Mouse (Mus musculus) forebrain, embryonic 12.5 days (tissue): ENCODE measurements around the gene Cd151. TPM values are rescaled to one million over a fixed set of nuclear protein-coding genes. Genes with fewer than 3 reads are reported as not detected.
A peak's percentile ranks its signal among the peaks of the same experiment; 100 is the strongest.

Source experiments
- ATAC-seq: fragments of 200-750 bp; cut with Nextera tagmentation; 2 replicates; pipeline ENCODE4 v1.8.0; 2017; ENCODE audit warnings: moderate TSS enrichment; ENCODE audit not compliant: low FRiP score
- H3K27ac ChIP-seq: fragments of 300-500 bp; sonication (generic); 2 replicates; pipeline ENCODE4 v1.5.1; 2016; ENCODE audit warnings: mild to moderate bottlenecking
- H3K27me3 ChIP-seq: fragments of 300-500 bp; sonication (generic); 2 replicates; pipeline ENCODE4 v1.6.1; 2016; ENCODE audit warnings: mild to moderate bottlenecking
- H3K36me3 ChIP-seq: fragments of 300-500 bp; sonication (generic); replicated peaks from 2 replicates; pipeline ENCODE4 v1.6.1; 2016; ENCODE audit warnings: mild to moderate bottlenecking
- H3K4me1 ChIP-seq: fragments of 300-500 bp; sonication (generic); 2 replicates; pipeline ENCODE4 v1.6.1; 2016
- H3K4me2 ChIP-seq: fragments of 300-500 bp; sonication (generic); 2 replicates; pipeline ENCODE4 v1.6.1; 2016; ENCODE audit warnings: mild to moderate bottlenecking, moderate library complexity
- H3K4me3 ChIP-seq: fragments of 300-500 bp; sonication (generic); replicated peaks from 2 replicates; pipeline ENCODE4 v1.5.1; 2016; ENCODE audit warnings: mild to moderate bottlenecking
- H3K9ac ChIP-seq: fragments of 300-500 bp; sonication (generic); 2 replicates; pipeline ENCODE4 v1.6.1; 2016; ENCODE audit warnings: mild to moderate bottlenecking
- H3K9me3 ChIP-seq: fragments of 300-500 bp; sonication (generic); 2 replicates; pipeline ENCODE4 v1.6.1; 2016
- WGBS: fragments of 180-500 bp; shearing (Covaris S2); methylation state at CpG from one replicate; pipeline ENCODE4 v1.1.7; 2016; 5-methylcytosine and 5-hydroxymethylcytosine counted together
- polyA plus RNA-seq: library from polyadenylated mRNA; unstranded; fragments of >200 nt; fragmentation: Nextera tagmentation; extraction: Ambion mirVana; gene quantifications from 2 replicates; pipeline ENCODE4 v1.2.1, GENCODE M21; 2016

The Cd151 gene
- polyA plus RNA-seq, 1 experiment from 2014 or later: 18.2 TPM

DNA sequence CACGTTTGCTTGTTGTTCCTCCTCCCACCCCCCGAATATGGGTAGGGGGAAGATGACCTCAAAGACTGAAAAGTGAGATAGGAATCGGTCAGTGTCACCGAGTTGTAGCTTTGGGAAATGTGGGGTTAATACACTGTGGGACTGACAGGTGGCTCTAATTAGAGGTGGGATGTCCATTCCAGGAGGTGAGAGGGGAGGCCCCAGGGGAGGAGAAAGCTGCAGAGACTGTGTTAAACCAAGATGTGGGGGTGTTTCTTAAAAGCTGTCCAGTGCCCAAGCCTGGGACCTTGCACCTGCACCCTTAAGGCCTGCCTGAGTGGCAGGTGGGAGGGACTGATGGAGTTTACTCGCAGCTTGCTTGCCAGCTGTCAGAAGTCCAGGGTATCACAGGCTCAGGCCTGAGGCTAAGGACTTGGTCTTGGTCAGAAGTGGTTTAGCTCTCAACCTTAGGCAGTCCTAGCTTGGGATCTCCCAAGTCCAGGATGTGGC lies 4.8 kb upstream of the Cd151 start:
- peaks cover 30% of the 10 kb centered on the region for H3K4me1 ChIP-seq
- H3K27me3 ChIP-seq: peaks cover 84% of the 10 kb centered on the region
- H3K4me2 ChIP-seq: peak overlapping the region; percentile 58; the same call in 1 of the 2 replicates
- no peak overlapping the region for H3K27ac ChIP-seq
- peak overlapping the region; percentile 38 for H3K4me3 ChIP-seq
- H3K9me3 ChIP-seq: no peaks in the 10 kb centered on the region
- no peak overlapping the region for H3K9ac ChIP-seq
- ATAC-seq: no peak
- 17% methylated on average over 5 of the region's 5 CpGs for WGBS
- peaks cover 12% of the 10 kb centered on the region; the same call in 1 of the 2 replicates for H3K36me3 ChIP-seq

DNA sequence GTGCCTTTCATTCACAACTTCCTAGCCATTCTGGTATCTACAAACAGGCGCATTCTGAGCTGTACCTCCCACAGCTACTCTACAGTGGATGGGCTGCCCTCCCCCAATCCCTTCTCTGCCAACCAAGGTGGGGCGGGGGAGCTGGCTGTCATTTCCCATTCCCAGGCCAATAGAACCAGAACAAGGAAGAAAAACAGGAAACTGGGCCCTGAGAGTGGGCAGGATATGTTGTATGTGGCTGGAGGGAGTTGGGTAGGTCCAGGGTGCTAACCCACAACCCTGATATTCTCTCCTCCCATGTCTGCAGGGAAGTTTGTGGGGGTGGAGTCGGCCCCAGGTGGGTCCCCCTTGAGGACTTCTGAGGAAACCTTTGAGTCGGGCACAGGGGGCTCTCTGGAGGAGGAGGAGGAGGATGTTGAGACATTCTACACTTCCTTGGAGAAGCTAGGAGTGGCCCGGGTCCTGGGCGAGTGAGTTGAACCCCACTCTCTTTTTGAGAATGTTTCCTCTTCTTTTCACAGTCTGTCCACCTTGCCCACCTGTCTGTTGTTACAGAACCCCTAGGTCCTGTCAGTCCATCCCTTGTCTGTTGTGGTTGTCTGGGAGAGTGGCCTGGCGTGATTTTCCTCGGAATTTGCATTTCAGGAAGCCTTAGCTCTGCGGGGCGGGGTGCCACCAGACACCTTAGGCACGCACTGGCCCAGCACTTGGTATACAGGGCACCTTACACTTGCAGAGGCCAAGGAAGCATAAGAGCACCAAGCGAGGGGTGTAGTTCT lies 3.2 kb upstream of the Cd151 start:
- WGBS: 23% methylated on average over 12 of the region's 12 CpGs
- no peak for ATAC-seq
- Histone ChIP-seq H3K27ac (no peak overlapping the region), H3K9ac (no peak overlapping the region), H3K27me3 (peaks cover 79% of the 10 kb centered on the region), H3K9me3 (no peaks in the 10 kb centered on the region), H3K4me2 (0 out of 2 replicates have a peak overlapping the region, but pooled peaks have one; percentile 15), H3K36me3 (peaks cover 7% of the 10 kb centered on the region; the same call in 1 of the 2 replicates), H3K4me3 (peak overlapping the region; percentile 13), H3K4me1 (peaks cover 47% of the 10 kb centered on the region)

DNA sequence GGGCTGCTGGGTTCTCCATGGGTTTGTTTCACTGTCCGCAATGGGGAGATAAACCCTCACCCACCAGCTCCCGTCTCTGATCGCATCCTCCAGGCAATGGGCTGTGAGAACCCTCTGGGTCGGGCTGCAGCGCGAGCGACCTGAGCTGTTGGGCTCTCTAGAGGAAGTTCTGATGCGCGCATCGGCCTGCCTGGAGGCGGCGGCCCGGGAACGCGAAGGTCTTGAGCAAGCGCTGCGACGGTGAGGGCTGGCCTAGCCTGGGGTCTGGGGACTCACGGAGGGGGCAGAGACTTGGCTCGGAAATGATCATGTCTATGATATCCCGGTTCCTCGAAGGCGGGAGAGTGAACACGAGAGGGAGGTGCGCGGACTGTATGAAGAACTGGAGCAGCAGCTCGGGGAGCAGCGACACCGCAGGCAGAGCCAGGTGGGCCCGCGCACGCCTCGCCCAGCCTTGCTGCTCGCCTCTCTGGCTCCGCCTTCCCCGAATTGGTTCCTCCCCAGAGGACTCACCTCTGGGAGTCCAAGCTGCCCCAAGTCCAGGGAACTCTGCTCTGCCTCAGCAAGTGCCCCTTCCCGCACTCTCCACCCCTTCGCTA lies 2.5 kb upstream of the Cd151 start:
- Histone ChIP-seq H3K27me3 (peaks cover 73% of the 10 kb centered on the region), H3K4me2 (peak overlapping the region; percentile 15), H3K36me3 (peaks cover 4% of the 10 kb centered on the region; the same call in 1 of the 2 replicates), H3K27ac (no peak overlapping the region), H3K9me3 (no peaks in the 10 kb centered on the region), H3K4me1 (peaks cover 54% of the 10 kb centered on the region), H3K9ac (0 out of 2 replicates have a peak overlapping the region, but pooled peaks have one; percentile 25), H3K4me3 (peak overlapping the region; percentile 13)
- 2% methylated on average over 38 of the region's 38 CpGs for WGBS
- ATAC-seq: no peak

GRCm38 (mm10) chr7:141465388-141466044 lies 1.7 kb upstream of the Cd151 start:
- 49% methylated on average over 8 of the region's 10 CpGs for WGBS

GRCm38 (mm10) chr7:141466045-141466394 lies 1.2 kb upstream of the Cd151 start:
- Histone ChIP-seq H3K27me3 (peaks cover 59% of the 10 kb centered on the region), H3K4me2 (no peak overlapping the region), H3K36me3 (peaks cover 17% of the 10 kb centered on the region), H3K9ac (no peak overlapping the region), H3K4me3 (no peak overlapping the region), H3K9me3 (no peaks in the 10 kb centered on the region), H3K4me1 (peaks cover 54% of the 10 kb centered on the region), H3K27ac (no peak overlapping the region)
- 77% methylated on average over 7 of the region's 7 CpGs for WGBS
- no peak for ATAC-seq

More at GRCm38 (mm10) chr7:141465388-141466044, 1.7 kb upstream of the Cd151 start:
- no peak overlapping the region for H3K4me3 ChIP-seq
- H3K4me2 ChIP-seq: no peak overlapping the region
- peak overlapping the region; percentile 25; the same call in 1 of the 2 replicates for H3K9ac ChIP-seq
- ATAC-seq: no peak
- H3K27me3 ChIP-seq: peaks cover 64% of the 10 kb centered on the region
- peaks cover 12% of the 10 kb centered on the region for H3K36me3 ChIP-seq
- no peaks in the 10 kb centered on the region for H3K9me3 ChIP-seq
- H3K27ac ChIP-seq: no peak overlapping the region
- H3K4me1 ChIP-seq: peaks cover 54% of the 10 kb centered on the region

GRCm38 (mm10) chr7:141466607-141467148 lies 514 bp upstream of the Cd151 start:
- Histone ChIP-seq H3K36me3 (peaks cover 23% of the 10 kb centered on the region), H3K4me3 (peak overlapping the region; percentile 60), H3K27ac (no peak overlapping the region), H3K4me2 (peak overlapping the region; percentile 65), H3K27me3 (peaks cover 53% of the 10 kb centered on the region), H3K9me3 (no peaks in the 10 kb centered on the region), H3K9ac (peak overlapping the region; percentile 71), H3K4me1 (peaks cover 50% of the 10 kb centered on the region)
- 61% methylated on average over 10 of the region's 10 CpGs for WGBS
- ATAC-seq: no peak

- Histone ChIP-seq H3K27me3 (peaks cover 38% of the 10 kb centered on the region), H3K9me3 (no peaks in the 10 kb centered on the region), H3K36me3 (peaks cover 34% of the 10 kb centered on the region), H3K9ac (peak overlapping the region; percentile 71), H3K4me2 (peak overlapping the region; percentile 65), H3K4me1 (peaks cover 41% of the 10 kb centered on the region), H3K27ac (peak overlapping the region; percentile 84), H3K4me3 (peak overlapping the region; percentile 60)
- 29% methylated on average over 5 of the region's 5 CpGs for WGBS
- peak; percentile 6; the same call in 1 of the 2 replicates for ATAC-seq
Observed at GRCm38 (mm10) chr7:141468164-141468521, 951 bp downstream of the Cd151 start.

DNA sequence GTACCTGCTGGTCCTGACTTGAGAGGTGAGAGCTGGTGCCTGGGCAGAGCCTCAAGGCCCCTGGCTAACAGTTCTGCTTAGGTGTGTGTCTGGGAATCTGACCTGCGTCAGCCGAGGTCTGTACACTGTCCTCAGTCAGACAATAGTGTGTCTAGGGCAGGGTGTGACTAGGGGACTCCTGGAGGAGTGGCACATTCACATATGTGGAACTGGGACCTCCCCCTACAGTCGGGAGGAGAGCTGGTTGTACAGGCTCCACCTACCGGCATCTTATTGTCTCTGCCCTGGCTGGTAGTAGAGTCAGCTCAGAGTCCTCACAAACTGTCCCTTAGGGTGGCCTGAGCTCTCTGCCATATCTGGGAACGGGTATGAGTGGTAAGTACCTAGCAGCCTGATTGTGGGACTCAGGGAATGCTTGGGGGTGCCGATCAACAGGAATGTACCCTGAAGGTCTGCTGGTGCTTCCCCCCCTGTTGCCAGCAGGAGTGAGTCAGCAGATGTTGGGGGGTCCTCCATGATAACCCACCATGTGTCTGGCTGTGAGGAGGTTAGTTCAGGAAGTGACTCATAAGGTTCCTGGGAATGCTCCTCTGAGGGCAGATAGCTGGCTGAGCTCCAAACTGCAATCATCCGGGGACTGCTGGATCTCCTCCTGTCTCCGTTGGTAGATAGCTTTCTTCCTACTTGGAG lies 1.5 kb downstream of the Cd151 start:
- Histone ChIP-seq H3K9ac (peak overlapping the region; percentile 71), H3K9me3 (no peaks in the 10 kb centered on the region), H3K4me1 (peaks cover 46% of the 10 kb centered on the region), H3K27ac (peak overlapping the region; percentile 84), H3K4me2 (peak overlapping the region; percentile 65), H3K4me3 (peak overlapping the region; percentile 60), H3K36me3 (peaks cover 34% of the 10 kb centered on the region), H3K27me3 (peaks cover 33% of the 10 kb centered on the region)
- 21% methylated on average over 8 of the region's 8 CpGs for WGBS
- ATAC-seq: peak; percentile 82

- Histone ChIP-seq H3K27ac (peak overlapping the region; percentile 84), H3K27me3 (peaks cover 26% of the 10 kb centered on the region), H3K4me2 (peak overlapping the region; percentile 65), H3K36me3 (peaks cover 34% of the 10 kb centered on the region), H3K4me3 (peak overlapping the region; percentile 60), H3K9me3 (no peaks in the 10 kb centered on the region), H3K9ac (peak overlapping the region; percentile 71; the same call in 1 of the 2 replicates), H3K4me1 (peaks cover 53% of the 10 kb centered on the region)
- WGBS: 79% methylated on average over 6 of the region's 6 CpGs
- no peak for ATAC-seq
Observed at GRCm38 (mm10) chr7:141469352-141469751, 2.2 kb downstream of the Cd151 start.

DNA sequence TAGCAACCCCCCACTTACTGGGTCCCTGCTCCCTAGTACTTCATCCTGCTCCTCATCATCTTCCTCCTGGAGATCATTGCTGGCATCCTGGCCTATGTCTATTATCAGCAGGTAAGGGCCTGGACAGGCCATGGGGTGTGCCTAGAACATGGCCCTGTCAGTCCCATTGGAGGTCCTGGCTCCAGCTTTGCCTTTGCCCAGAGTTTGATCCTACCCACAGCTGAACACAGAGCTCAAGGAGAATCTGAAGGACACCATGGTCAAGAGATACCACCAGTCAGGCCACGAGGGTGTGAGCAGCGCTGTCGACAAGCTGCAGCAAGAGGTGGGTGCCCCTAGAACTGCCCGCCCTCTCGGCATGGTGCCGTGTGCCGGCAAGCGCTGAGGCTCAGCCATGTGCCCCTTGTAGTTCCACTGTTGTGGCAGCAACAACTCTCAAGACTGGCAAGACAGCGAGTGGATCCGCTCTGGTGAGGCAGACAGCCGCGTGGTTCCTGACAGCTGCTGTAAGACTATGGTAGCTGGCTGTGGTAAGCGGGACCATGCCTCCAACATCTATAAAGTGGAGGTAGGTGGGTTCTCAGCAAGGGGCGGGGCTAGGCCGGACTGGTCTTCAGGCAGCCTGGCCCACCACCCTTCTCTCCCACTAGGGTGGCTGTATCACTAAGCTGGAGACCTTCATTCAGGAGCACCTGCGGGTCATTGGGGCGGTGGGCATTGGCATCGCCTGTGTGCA lies 2.9 kb downstream of the Cd151 start:
- Histone ChIP-seq H3K27ac (no peak overlapping the region), H3K9ac (no peak overlapping the region), H3K27me3 (peaks cover 19% of the 10 kb centered on the region), H3K4me3 (no peak overlapping the region), H3K4me1 (peaks cover 49% of the 10 kb centered on the region), H3K36me3 (peaks cover 34% of the 10 kb centered on the region), H3K9me3 (no peaks in the 10 kb centered on the region), H3K4me2 (no peak overlapping the region)
- 87% methylated on average over 18 of the region's 18 CpGs for WGBS
- no peak for ATAC-seq

GRCm38 (mm10) chr7:141470637-141470944 lies 3.4 kb downstream of the Cd151 start:
- Histone ChIP-seq H3K4me3 (no peak overlapping the region), H3K9me3 (no peaks in the 10 kb centered on the region), H3K9ac (no peak overlapping the region), H3K4me1 (peaks cover 48% of the 10 kb centered on the region), H3K27ac (no peak overlapping the region), H3K36me3 (peaks cover 34% of the 10 kb centered on the region), H3K4me2 (no peak overlapping the region), H3K27me3 (peaks cover 16% of the 10 kb centered on the region)
- 96% methylated on average over 10 of the region's 10 CpGs for WGBS
- ATAC-seq: no peak
